Mouse (Mus musculus): ENCODE data around the gene Mea1. TPM values are rescaled to one million over a fixed set of nuclear protein-coding genes. Genes with fewer than 3 reads are reported as not detected.

Gene Mea1
- polyA plus RNA-seq (2015; fragmentation: Nextera tagmentation; extraction: Ambion mirVana), result 164 and 169 TPM in 2 replicates

DNA sequence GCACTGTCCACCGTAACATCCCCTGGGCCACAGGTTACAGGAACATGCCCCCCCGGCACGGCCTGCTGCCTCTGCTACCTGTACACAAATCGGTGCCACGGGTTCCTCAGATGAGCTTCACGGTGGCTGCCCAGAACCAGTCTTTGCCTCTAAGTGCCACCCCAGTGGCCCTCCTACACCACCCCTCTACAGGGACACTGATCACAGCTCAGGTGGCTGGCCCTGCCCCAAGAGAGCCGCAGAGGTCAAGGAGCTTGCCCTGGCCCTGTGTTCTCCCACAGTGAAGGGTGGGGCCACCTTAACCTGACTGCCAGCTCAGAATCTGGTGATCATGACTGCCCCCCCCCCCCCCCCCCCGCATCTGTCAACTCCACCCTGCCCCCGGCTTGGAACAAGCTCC is at the start of gene Mea1:
Mea1 (plus strand) TSS at position 378 of the 400 bp plus-strand sequence.
- peak within 1 kb of the TSS; percentile 79 for H3K9ac ChIP-seq (ENCODE audit: low read depth, low read length)
- H3K36me3 ChIP-seq (ENCODE audit: control insufficient read depth, insufficient read depth, low read length), result peaks cover 10% of the 10 kb centered on the region; the same call in 1 of the 2 replicates
- ATAC-seq, result no peak
- H3K27ac ChIP-seq (ENCODE audit: low read length), result peak within 1 kb of the TSS; percentile 23; the same call in 1 of the 2 replicates
- H3K9me3 ChIP-seq (ENCODE audit: control insufficient read depth, low read length), result no peaks in the 10 kb centered on the region
- peak within 1 kb of the TSS; percentile 74 for H3K4me2 ChIP-seq (ENCODE audit: low read depth, low read length)
- WGBS, result 82% methylated on average over 9 of the region's 9 CpGs
- H3K4me3 ChIP-seq (ENCODE audit: low read length), result peak within 1 kb of the TSS; percentile 74
- peaks cover 34% of the 10 kb centered on the region for H3K4me1 ChIP-seq (ENCODE audit: control insufficient read depth, insufficient read depth, low read length)
- no peaks in the 10 kb centered on the region for H3K27me3 ChIP-seq (replicated peaks; ENCODE audit: control insufficient read depth, insufficient read depth, low read length)

- Histone ChIP-seq H3K4me2 (ENCODE audit: low read depth, low read length) (peak overlapping the region; percentile 76), H3K9me3 (ENCODE audit: control insufficient read depth, low read length) (no peaks in the 10 kb centered on the region), H3K36me3 (ENCODE audit: control insufficient read depth, insufficient read depth, low read length) (peaks cover 5% of the 10 kb centered on the region; the same call in 1 of the 2 replicates), H3K4me3 (ENCODE audit: low read length) (peak overlapping the region; percentile 91), H3K9ac (ENCODE audit: low read depth, low read length) (peak overlapping the region; percentile 98), H3K4me1 (ENCODE audit: control insufficient read depth, insufficient read depth, low read length) (peaks cover 29% of the 10 kb centered on the region), H3K27ac (ENCODE audit: low read length) (peak overlapping the region; percentile 96), H3K27me3 (replicated peaks; ENCODE audit: control insufficient read depth, insufficient read depth, low read length) (no peaks in the 10 kb centered on the region)
- peak; percentile 77 for ATAC-seq
- 12% methylated on average over 12 of the region's 12 CpGs for WGBS
Measured at GRCm38 (mm10) chr17:46629685-46630441, 48.7 kb upstream of the Mea1 start.

GRCm38 (mm10) chr17:46636831-46637523 is 41.6 kb upstream of the Mea1 start:
- no peak overlapping the region for H3K4me3 ChIP-seq (ENCODE audit: low read length)
- no peak overlapping the region for H3K4me2 ChIP-seq (ENCODE audit: low read depth, low read length)
- no peaks in the 10 kb centered on the region for H3K9me3 ChIP-seq (ENCODE audit: control insufficient read depth, low read length)
- peak; percentile 43 for ATAC-seq
- peaks cover 2% of the 10 kb centered on the region; the same call in 1 of the 2 replicates for H3K4me1 ChIP-seq (ENCODE audit: control insufficient read depth, insufficient read depth, low read length)
- no peaks in the 10 kb centered on the region for H3K27me3 ChIP-seq (replicated peaks; ENCODE audit: control insufficient read depth, insufficient read depth, low read length)
- H3K9ac ChIP-seq (ENCODE audit: low read depth, low read length), result no peak overlapping the region
- no peak overlapping the region for H3K27ac ChIP-seq (ENCODE audit: low read length)
- WGBS, result 20% methylated on average over 15 of the region's 15 CpGs
- peaks cover 21% of the 10 kb centered on the region for H3K36me3 ChIP-seq (ENCODE audit: control insufficient read depth, insufficient read depth, low read length)

GRCm38 (mm10) chr17:46639929-46640328 is 38.7 kb upstream of the Mea1 start:
- H3K27me3 ChIP-seq (replicated peaks; ENCODE audit: control insufficient read depth, insufficient read depth, low read length), result no peaks in the 10 kb centered on the region
- WGBS, result 82% methylated on average over 9 of the region's 9 CpGs

GRCm38 (mm10) chr17:46642060-46642459 is 36.5 kb upstream of the Mea1 start:
- WGBS, result 90% methylated on average over 17 of the region's 17 CpGs
- H3K4me2 ChIP-seq (ENCODE audit: low read depth, low read length), result no peak overlapping the region
- no peaks in the 10 kb centered on the region for H3K9me3 ChIP-seq (ENCODE audit: control insufficient read depth, low read length)
- H3K4me1 ChIP-seq (ENCODE audit: control insufficient read depth, insufficient read depth, low read length), result peaks cover 8% of the 10 kb centered on the region; the same call in 1 of the 2 replicates
- H3K4me3 ChIP-seq (ENCODE audit: low read length), result no peak overlapping the region
- no peak overlapping the region for H3K9ac ChIP-seq (ENCODE audit: low read depth, low read length)
- H3K27me3 ChIP-seq (replicated peaks; ENCODE audit: control insufficient read depth, insufficient read depth, low read length), result no peaks in the 10 kb centered on the region
- H3K27ac ChIP-seq (ENCODE audit: low read length), result no peak overlapping the region
- no peak for ATAC-seq
- peaks cover 11% of the 10 kb centered on the region for H3K36me3 ChIP-seq (ENCODE audit: control insufficient read depth, insufficient read depth, low read length)

More at GRCm38 (mm10) chr17:46639929-46640328, 38.7 kb upstream of the Mea1 start:
- peaks cover 18% of the 10 kb centered on the region for H3K36me3 ChIP-seq (ENCODE audit: control insufficient read depth, insufficient read depth, low read length)
- no peak overlapping the region for H3K4me2 ChIP-seq (ENCODE audit: low read depth, low read length)
- H3K9me3 ChIP-seq (ENCODE audit: control insufficient read depth, low read length), result no peaks in the 10 kb centered on the region
- no peak overlapping the region for H3K4me3 ChIP-seq (ENCODE audit: low read length)
- peaks cover 5% of the 10 kb centered on the region; the same call in 1 of the 2 replicates for H3K4me1 ChIP-seq (ENCODE audit: control insufficient read depth, insufficient read depth, low read length)
- no peak for ATAC-seq
- no peak overlapping the region for H3K9ac ChIP-seq (ENCODE audit: low read depth, low read length)
- no peak overlapping the region for H3K27ac ChIP-seq (ENCODE audit: low read length)

- peak overlapping the region; percentile 85 for H3K4me3 ChIP-seq (ENCODE audit: low read length)
- no peaks in the 10 kb centered on the region for H3K9me3 ChIP-seq (ENCODE audit: control insufficient read depth, low read length)
- H3K36me3 ChIP-seq (ENCODE audit: control insufficient read depth, insufficient read depth, low read length), result peaks cover 11% of the 10 kb centered on the region
- H3K4me2 ChIP-seq (ENCODE audit: low read depth, low read length), result peak overlapping the region; percentile 90
- 72% methylated on average over 12 of the region's 12 CpGs for WGBS
- H3K27me3 ChIP-seq (replicated peaks; ENCODE audit: control insufficient read depth, insufficient read depth, low read length), result no peaks in the 10 kb centered on the region
- ATAC-seq, result no peak
- H3K9ac ChIP-seq (ENCODE audit: low read depth, low read length), result peak overlapping the region; percentile 80
- H3K27ac ChIP-seq (ENCODE audit: low read length), result peak overlapping the region; percentile 97
- peaks cover 7% of the 10 kb centered on the region; the same call in 1 of the 2 replicates for H3K4me1 ChIP-seq (ENCODE audit: control insufficient read depth, insufficient read depth, low read length)
Measured at GRCm38 (mm10) chr17:46644152-46644805, 34.3 kb upstream of the Mea1 start.

DNA sequence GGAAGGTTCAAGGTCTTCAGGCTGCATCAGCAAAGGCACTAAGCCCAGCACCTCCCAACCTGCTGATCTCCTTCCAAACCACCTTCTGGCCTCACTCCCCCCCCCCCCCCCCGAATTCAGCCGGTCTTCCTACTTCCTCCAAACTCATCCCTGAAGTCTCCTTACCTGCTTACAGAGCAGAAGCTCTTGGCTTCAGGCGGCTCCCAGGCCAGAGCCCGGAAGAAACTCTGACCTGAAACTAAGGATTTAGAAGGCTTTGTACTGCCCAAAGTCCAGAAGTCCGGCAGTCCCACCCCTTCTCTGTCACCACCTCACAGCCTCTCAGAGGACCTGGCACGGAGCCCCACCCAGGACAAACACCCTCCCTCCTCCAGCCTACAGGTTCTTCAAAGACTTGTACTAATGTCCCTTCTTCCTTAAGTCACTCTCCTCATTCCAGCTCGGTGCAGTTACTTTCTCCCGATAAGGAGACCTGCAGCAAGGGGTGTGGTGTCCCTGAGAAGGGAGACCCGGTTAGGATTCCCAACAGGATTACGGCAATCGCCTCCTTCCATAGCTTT is 33.6 kb upstream of the Mea1 start:
- Histone ChIP-seq H3K4me2 (ENCODE audit: low read depth, low read length) (peak overlapping the region; percentile 90), H3K9ac (ENCODE audit: low read depth, low read length) (peak overlapping the region; percentile 80), H3K27me3 (replicated peaks; ENCODE audit: control insufficient read depth, insufficient read depth, low read length) (no peaks in the 10 kb centered on the region), H3K36me3 (ENCODE audit: control insufficient read depth, insufficient read depth, low read length) (peaks cover 7% of the 10 kb centered on the region), H3K4me3 (ENCODE audit: low read length) (peak overlapping the region; percentile 85), H3K4me1 (ENCODE audit: control insufficient read depth, insufficient read depth, low read length) (peaks cover 7% of the 10 kb centered on the region; the same call in 1 of the 2 replicates), H3K27ac (ENCODE audit: low read length) (peak overlapping the region; percentile 97), H3K9me3 (ENCODE audit: control insufficient read depth, low read length) (no peaks in the 10 kb centered on the region)
- WGBS, result 8% methylated on average over 11 of the region's 11 CpGs
- ATAC-seq, result peak; percentile 84

GRCm38 (mm10) chr17:46645561-46646321 is 32.9 kb upstream of the Mea1 start, which contains the start of the genes Klc4 and Mrpl2:
TSS of gene Klc4 (minus strand) at chr17:46646022.
TSS of gene Mrpl2 (plus strand) at chr17:46646229.
- WGBS, result under 1% methylated on average over 53 of the region's 53 CpGs

More at GRCm38 (mm10) chr17:46645561-46646321, 32.9 kb upstream of the Mea1 start, which contains the start of the genes Klc4 and Mrpl2:
- Histone ChIP-seq H3K9me3 (ENCODE audit: control insufficient read depth, low read length) (no peaks in the 10 kb centered on the region), H3K27me3 (replicated peaks; ENCODE audit: control insufficient read depth, insufficient read depth, low read length) (no peaks in the 10 kb centered on the region), H3K27ac (ENCODE audit: low read length) (peak within 1 kb of the TSS; percentile 97), H3K4me1 (ENCODE audit: control insufficient read depth, insufficient read depth, low read length) (peaks cover 7% of the 10 kb centered on the region; the same call in 1 of the 2 replicates), H3K4me2 (ENCODE audit: low read depth, low read length) (peak within 1 kb of the TSS; percentile 90), H3K36me3 (ENCODE audit: control insufficient read depth, insufficient read depth, low read length) (peaks cover 7% of the 10 kb centered on the region), H3K9ac (ENCODE audit: low read depth, low read length) (peak within 1 kb of the TSS; percentile 88), H3K4me3 (ENCODE audit: low read length) (peak within 1 kb of the TSS; percentile 85)
- peak; percentile 61 for ATAC-seq
